Mouse (Mus musculus): ENCODE results near the gene Cdt1. TPM values are rescaled to one million over a fixed set of nuclear protein-coding genes. Genes with fewer than 3 reads are reported as not detected.
A peak's percentile ranks its signal among the peaks of the same experiment; 100 is the strongest.

Cdt1 gene
- polyA plus RNA-seq, 1 experiment from 2014 or later: 50.3 TPM

GRCm38 (mm10) chr8:122579196-122579595, 11.4 kb downstream of the Cdt1 start:
- Histone ChIP-seq H3K4me1 (ENCODE audit: insufficient read depth) (peaks cover 9% of the 10 kb centered on the region), H3K27ac (ENCODE audit: low read depth) (peak overlapping the region; percentile 58)
- 27% methylated on average over 7 of the region's 7 CpGs for WGBS

GRCm38 (mm10) chr8:122580926-122581325, 13.1 kb downstream of the Cdt1 start:
- Histone ChIP-seq H3K9ac (no peak overlapping the region), H3K4me2 (no peak overlapping the region), H3K4me1 (ENCODE audit: insufficient read depth) (peaks cover 4% of the 10 kb centered on the region), H3K9me3 (ENCODE audit: low read depth, low read length) (no peaks in the 10 kb centered on the region), H3K27me3 (ENCODE audit: insufficient read depth, low read length) (no peaks in the 10 kb centered on the region), H3K4me3 (ENCODE audit: low read depth, low read length) (no peak overlapping the region), H3K27ac (ENCODE audit: low read depth) (no peak overlapping the region), H3K36me3 (ENCODE audit: insufficient read depth) (no peaks in the 10 kb centered on the region)
- DNase-seq (no peak), ATAC-seq (ENCODE audit: insufficient read depth) (no peak)
- TF ChIP-seq CTCF (IDR thresholded peaks at IDR 0.05; ENCODE audit: low read depth): no peak
- WGBS: 16% methylated on average over 15 of the region's 15 CpGs

More at GRCm38 (mm10) chr8:122579196-122579595, 11.4 kb downstream of the Cdt1 start:
- Histone ChIP-seq H3K4me3 (ENCODE audit: low read depth, low read length) (no peak overlapping the region), H3K36me3 (ENCODE audit: insufficient read depth) (peaks cover 7% of the 10 kb centered on the region; the same call in 1 of the 2 replicates), H3K27me3 (ENCODE audit: insufficient read depth, low read length) (no peaks in the 10 kb centered on the region), H3K9me3 (ENCODE audit: low read depth, low read length) (no peaks in the 10 kb centered on the region), H3K4me2 (no peak overlapping the region), H3K9ac (no peak overlapping the region)
- DNase-seq: peak; percentile 50
- TF ChIP-seq CTCF (IDR thresholded peaks at IDR 0.05; ENCODE audit: low read depth): no peak
- ATAC-seq (ENCODE audit: insufficient read depth): 0 out of 2 replicates have a peak, but pooled peaks have one; percentile 7

GRCm38 (mm10) chr8:122584981-122585380, 17.2 kb downstream of the Cdt1 start:
- no peak for ATAC-seq (ENCODE audit: insufficient read depth)
- 79% methylated on average over 9 of the region's 9 CpGs for WGBS

GRCm38 (mm10) chr8:122585411-122585891, 17.6 kb downstream of the Cdt1 start:
- Histone ChIP-seq H3K9me3 (ENCODE audit: low read depth, low read length) (no peaks in the 10 kb centered on the region), H3K27ac (ENCODE audit: low read depth) (no peak overlapping the region), H3K4me2 (no peak overlapping the region), H3K4me1 (ENCODE audit: insufficient read depth) (no peaks in the 10 kb centered on the region), H3K36me3 (ENCODE audit: insufficient read depth) (no peaks in the 10 kb centered on the region), H3K27me3 (ENCODE audit: insufficient read depth, low read length) (no peaks in the 10 kb centered on the region), H3K9ac (no peak overlapping the region), H3K4me3 (ENCODE audit: low read depth, low read length) (no peak overlapping the region)
- DNase-seq (no peak), ATAC-seq (ENCODE audit: insufficient read depth) (no peak)
- 26% methylated on average over 14 of the region's 14 CpGs for WGBS
- no peak for TF ChIP-seq CTCF (IDR thresholded peaks at IDR 0.05; ENCODE audit: low read depth)

More at GRCm38 (mm10) chr8:122584981-122585380, 17.2 kb downstream of the Cdt1 start:
- H3K36me3 ChIP-seq (ENCODE audit: insufficient read depth): no peaks in the 10 kb centered on the region
- no peaks in the 10 kb centered on the region for H3K27me3 ChIP-seq (ENCODE audit: insufficient read depth, low read length)
- no peaks in the 10 kb centered on the region for H3K4me1 ChIP-seq (ENCODE audit: insufficient read depth)
- H3K9ac ChIP-seq: no peak overlapping the region
- TF ChIP-seq CTCF (IDR thresholded peaks at IDR 0.05; ENCODE audit: low read depth): no peak
- no peak overlapping the region for H3K4me3 ChIP-seq (ENCODE audit: low read depth, low read length)
- H3K4me2 ChIP-seq: no peak overlapping the region
- DNase-seq: no peak
- H3K27ac ChIP-seq (ENCODE audit: low read depth): no peak overlapping the region
- no peaks in the 10 kb centered on the region for H3K9me3 ChIP-seq (ENCODE audit: low read depth, low read length)

GRCm38 (mm10) chr8:122586171-122586570, 18.4 kb downstream of the Cdt1 start:
- H3K27ac ChIP-seq (ENCODE audit: low read depth): no peak overlapping the region
- no peaks in the 10 kb centered on the region for H3K4me1 ChIP-seq (ENCODE audit: insufficient read depth)
- no peaks in the 10 kb centered on the region for H3K36me3 ChIP-seq (ENCODE audit: insufficient read depth)
- no peak overlapping the region for H3K9ac ChIP-seq
- no peak overlapping the region for H3K4me2 ChIP-seq
- 68% methylated on average over 7 of the region's 7 CpGs for WGBS
- H3K9me3 ChIP-seq (ENCODE audit: low read depth, low read length): no peaks in the 10 kb centered on the region
- no peak for TF ChIP-seq CTCF (IDR thresholded peaks at IDR 0.05; ENCODE audit: low read depth)
- no peak overlapping the region for H3K4me3 ChIP-seq (ENCODE audit: low read depth, low read length)
- no peak for DNase-seq
- H3K27me3 ChIP-seq (ENCODE audit: insufficient read depth, low read length): no peaks in the 10 kb centered on the region
- no peak for ATAC-seq (ENCODE audit: insufficient read depth)

GRCm38 (mm10) chr8:122586749-122587148, 18.9 kb downstream of the Cdt1 start:
- WGBS: 78% methylated on average over 10 of the region's 10 CpGs
- Histone ChIP-seq H3K9me3 (ENCODE audit: low read depth, low read length) (no peaks in the 10 kb centered on the region), H3K27me3 (ENCODE audit: insufficient read depth, low read length) (no peaks in the 10 kb centered on the region), H3K4me3 (ENCODE audit: low read depth, low read length) (no peak overlapping the region), H3K4me2 (no peak overlapping the region), H3K4me1 (ENCODE audit: insufficient read depth) (no peaks in the 10 kb centered on the region), H3K36me3 (ENCODE audit: insufficient read depth) (no peaks in the 10 kb centered on the region), H3K27ac (ENCODE audit: low read depth) (no peak overlapping the region), H3K9ac (no peak overlapping the region)
- no peak for TF ChIP-seq CTCF (IDR thresholded peaks at IDR 0.05; ENCODE audit: low read depth)
- DNase-seq (no peak), ATAC-seq (ENCODE audit: insufficient read depth) (no peak)

- DNase-seq (no peak), ATAC-seq (ENCODE audit: insufficient read depth) (no peak)
- Histone ChIP-seq H3K36me3 (ENCODE audit: insufficient read depth) (0 out of 2 replicates have a peak, but pooled peaks cover 3% of the 10 kb centered on the region), H3K9ac (no peak overlapping the region), H3K4me1 (ENCODE audit: insufficient read depth) (no peaks in the 10 kb centered on the region), H3K4me2 (no peak overlapping the region), H3K9me3 (ENCODE audit: low read depth, low read length) (no peaks in the 10 kb centered on the region), H3K27me3 (ENCODE audit: insufficient read depth, low read length) (no peaks in the 10 kb centered on the region), H3K4me3 (ENCODE audit: low read depth, low read length) (no peak overlapping the region), H3K27ac (ENCODE audit: low read depth) (no peak overlapping the region)
- TF ChIP-seq CTCF (IDR thresholded peaks at IDR 0.05; ENCODE audit: low read depth): no peak
- 49% methylated on average over 12 of the region's 12 CpGs for WGBS
Measured at GRCm38 (mm10) chr8:122593240-122593639, 25.4 kb downstream of the Cdt1 start.

All from lung, embryonic 14.5 days (tissue).